Mouse (Mus musculus): Measurements from ENCODE around the gene Olfr412. TPM values are rescaled to one million over a fixed set of nuclear protein-coding genes. Genes with fewer than 3 reads are reported as not detected.

The Olfr412 gene
- total and polyA plus RNA-seq, 3 experiments: not detected

DNA sequence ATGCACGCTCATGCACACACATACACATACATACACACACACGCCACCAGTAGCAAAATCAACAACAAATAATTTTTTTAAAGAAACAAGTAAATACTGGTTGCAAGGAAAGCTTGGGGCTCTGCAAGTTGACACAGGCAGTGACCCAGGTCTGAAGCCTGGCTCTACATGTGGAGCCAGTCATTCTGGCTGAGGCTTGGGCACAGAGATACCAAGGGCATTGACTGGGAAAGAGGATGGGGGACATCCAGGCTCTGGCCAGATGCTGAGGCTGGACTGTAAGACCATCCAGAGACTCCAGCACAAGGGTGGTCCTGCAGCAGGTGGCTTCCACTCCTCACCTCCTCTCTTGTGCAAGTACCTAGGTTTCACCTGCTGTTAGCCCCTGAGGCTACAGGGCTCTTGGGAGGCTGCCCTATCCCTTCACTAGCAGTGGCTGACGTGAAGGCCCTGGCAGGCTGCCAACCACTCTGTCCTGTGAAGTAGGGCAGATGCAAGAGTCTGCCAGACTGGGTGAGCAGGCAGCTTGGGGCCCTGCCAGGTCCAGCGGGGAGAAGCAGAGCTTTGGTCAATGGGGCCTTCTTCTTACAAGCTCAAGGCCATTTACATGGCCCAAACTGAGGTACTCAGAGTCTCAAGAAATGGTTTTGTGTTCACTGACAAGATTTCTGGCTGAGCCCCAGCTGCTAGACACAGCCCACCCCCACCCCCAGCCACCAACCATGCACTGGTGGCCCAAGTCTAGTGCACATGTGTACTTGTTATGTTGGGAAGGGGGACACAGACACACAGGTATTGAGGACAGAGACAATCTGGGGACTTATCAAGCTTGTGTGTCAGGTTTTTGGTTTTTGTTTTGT, 46.9 kb downstream of the Olfr412 start:
- TF ChIP-seq RCOR1 (conservative IDR thresholded peaks at IDR 0.05; ENCODE audit: low read depth, low read length): no peak
- no peak for TF ChIP-seq USF1 (IDR thresholded peaks at IDR 0.05; ENCODE audit: low read depth, low read length)
- no peak for TF ChIP-seq KAT2A (IDR thresholded peaks at IDR 0.05; ENCODE audit: insufficient replicate concordance, low read length)
- in situ Hi-C loops (cut with MboI; ENCODE audit: low pct_ligation_motif_present, low pct_unique_long_range_greater_than_20kb, low sequenced_read_pairs): no loop called here
- H3K4me2 ChIP-seq (ENCODE audit: insufficient read depth, low read depth, poor library complexity, severe bottlenecking): no peak overlapping the region
- H3K9ac ChIP-seq (ENCODE audit: insufficient read depth, low read depth): no peak overlapping the region
- H3K4me3 ChIP-seq (replicated peaks in 1 of 3; ENCODE audit: low read depth in 2 of 3, low read length in 2 of 3, poor library complexity in 1 of 3): no peak overlapping the region
- H3K36me3 ChIP-seq (replicated peaks in 1 of 2; ENCODE audit: control insufficient read depth in 1 of 2, insufficient read depth in 1 of 2, low read length in 1 of 2): peaks cover 90 to 100% of the 10 kb centered on the region in 2 experiments
- no peaks in the 10 kb centered on the region for H3K79me2 ChIP-seq (replicated peaks; ENCODE audit: control insufficient read depth, extremely low read depth, insufficient read depth, poor library complexity, severe bottlenecking)
- peaks cover 0 to 30% of the 10 kb centered on the region in 2 experiments; a peak in 2 of 4 replicates for H3K4me1 ChIP-seq (ENCODE audit: control insufficient read depth in 1 of 2, insufficient read depth in 2 of 2)
- no peak for DNase-seq (ENCODE audit: extremely low read depth)
- no peak overlapping the region for H3K27ac ChIP-seq (ENCODE audit: insufficient read depth, low read depth)
- no peaks in the 10 kb centered on the region for H3K9me3 ChIP-seq (replicated peaks; ENCODE audit: low read length)
- dilution Hi-C loops (cut with MboI; ENCODE audit: extremely low pct_ligation_motif_present, extremely low pct_unique_long_range_greater_than_20kb, low sequenced_read_pairs): no loop called here
- H3K27me3 ChIP-seq (replicated peaks): no peaks in the 10 kb centered on the region

DNA sequence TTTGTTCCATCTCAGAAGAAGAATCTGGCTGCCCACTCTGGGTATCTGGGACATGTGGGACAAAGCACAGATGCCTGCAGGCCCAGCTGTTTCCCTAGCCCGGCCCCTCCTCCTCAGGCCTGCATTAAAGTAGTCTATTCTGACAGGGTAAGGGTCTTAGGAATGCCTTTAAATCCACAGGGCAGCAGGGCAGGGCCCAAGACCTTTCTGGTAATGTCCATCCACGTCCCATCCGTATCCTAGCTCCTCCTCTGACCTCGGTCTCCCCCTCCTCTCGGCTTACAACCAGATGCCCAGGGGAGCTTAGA, 47.5 kb downstream of the Olfr412 start:
- peaks cover 90 to 100% of the 10 kb centered on the region in 2 experiments for H3K36me3 ChIP-seq (replicated peaks in 1 of 2; ENCODE audit: control insufficient read depth in 1 of 2, insufficient read depth in 1 of 2, low read length in 1 of 2)
- no peaks in the 10 kb centered on the region for H3K27me3 ChIP-seq (replicated peaks)
- dilution Hi-C loops (cut with MboI; ENCODE audit: extremely low pct_ligation_motif_present, extremely low pct_unique_long_range_greater_than_20kb, low sequenced_read_pairs) (no loop called here), in situ Hi-C loops (cut with MboI; ENCODE audit: low pct_ligation_motif_present, low pct_unique_long_range_greater_than_20kb, low sequenced_read_pairs) (no loop called here)
- H3K27ac ChIP-seq (ENCODE audit: insufficient read depth, low read depth): no peak overlapping the region
- no peak for DNase-seq (ENCODE audit: extremely low read depth)
- TF ChIP-seq CTCF (conservative IDR thresholded peaks at IDR 0.05 in 1 of 2, IDR thresholded peaks at IDR 0.05 in 1 of 2; ENCODE audit: low read depth in 2 of 2, low read length in 2 of 2) (no peak), UBTF (IDR thresholded peaks at IDR 0.05; ENCODE audit: low read depth, low read length) (no peak), E2F4 (IDR thresholded peaks at IDR 0.05; ENCODE audit: insufficient replicate concordance, low read depth, low read length) (no peak), SMC3 (IDR thresholded peaks at IDR 0.05; ENCODE audit: low read depth, low read length) (no peak), NRF1 (IDR thresholded peaks at IDR 0.05; ENCODE audit: low read depth, low read length) (no peak), MAX (IDR thresholded peaks at IDR 0.05; ENCODE audit: low read length) (no peak), MAZ (IDR thresholded peaks at IDR 0.05; ENCODE audit: low read depth, low read length) (no peak), MXI1 (IDR thresholded peaks at IDR 0.05; ENCODE audit: low read depth, low read length) (no peak), KAT2A (IDR thresholded peaks at IDR 0.05; ENCODE audit: insufficient replicate concordance, low read length) (no peak), SIN3A (IDR thresholded peaks at IDR 0.05; ENCODE audit: low read length) (no peak), MEF2A (IDR thresholded peaks at IDR 0.05; ENCODE audit: borderline replicate concordance, low read depth, low read length) (no peak), TBP (conservative IDR thresholded peaks at IDR 0.05; ENCODE audit: low read depth, low read length) (no peak), BHLHE40 (IDR thresholded peaks at IDR 0.05; ENCODE audit: low read depth, low read length) (no peak), HCFC1 (IDR thresholded peaks at IDR 0.05; ENCODE audit: low read depth, low read length) (no peak), MAFK (IDR thresholded peaks at IDR 0.05; ENCODE audit: insufficient replicate concordance, low read length) (no peak), ETS1 (conservative IDR thresholded peaks at IDR 0.05; ENCODE audit: low read depth, low read length) (no peak)
- H3K4me3 ChIP-seq (replicated peaks in 1 of 3; ENCODE audit: low read depth in 2 of 3, low read length in 2 of 3, poor library complexity in 1 of 3): no peak overlapping the region
- H3K4me1 ChIP-seq (ENCODE audit: control insufficient read depth in 1 of 2, insufficient read depth in 2 of 2): peaks cover 0 to 24% of the 10 kb centered on the region in 2 experiments; a peak in 2 of 4 replicates
- H3K4me2 ChIP-seq (ENCODE audit: insufficient read depth, low read depth, poor library complexity, severe bottlenecking): no peak overlapping the region
- no peaks in the 10 kb centered on the region for H3K9me3 ChIP-seq (replicated peaks; ENCODE audit: low read length)
- H3K9ac ChIP-seq (ENCODE audit: insufficient read depth, low read depth): no peak overlapping the region
- H3K79me2 ChIP-seq (replicated peaks; ENCODE audit: control insufficient read depth, extremely low read depth, insufficient read depth, poor library complexity, severe bottlenecking): no peaks in the 10 kb centered on the region

All from CH12.LX (cell line).